21 mouse cellular contexts compared by ENCODE assay signal in the genomic region with DNA sequence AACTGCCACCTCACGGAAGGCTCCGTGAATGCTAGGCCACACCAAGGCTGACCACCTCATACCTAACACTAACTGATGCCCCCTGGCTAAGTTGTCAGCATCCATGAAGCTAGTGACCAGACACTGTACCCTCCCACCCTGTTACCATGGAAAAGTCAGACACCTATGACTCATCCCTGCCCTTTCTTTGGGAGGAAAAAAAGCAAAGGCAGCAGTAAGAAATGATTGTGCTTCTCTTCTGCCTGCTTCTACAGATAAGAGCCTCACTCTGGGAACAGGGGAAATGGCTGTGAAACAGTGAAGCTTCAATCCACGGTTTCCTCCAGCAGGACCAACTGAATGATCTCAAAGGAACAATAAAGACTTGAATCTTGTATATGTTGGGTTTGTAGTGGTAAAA. TPM values are rescaled to one million over a fixed set of nuclear protein-coding genes. Genes with fewer than 3 reads are reported as not detected.
DNase-seq lines count a peak whose midpoint lies in the region; ATAC-seq and TF ChIP-seq lines count a peak whose summit lies in the region.
"Had no signal": no experiment of that assay in that cellular context is flagged by ENCODE, and none has a peak within 500 bp of the region (broad histone marks: within the 10 kb centered on the region; RNA-seq: fewer than 3 reads in every experiment).

No protein-coding gene starts in this region.

- no peak overlapping the region for H3K9ac ChIP-seq in liver, postnatal 0 days (replicated peaks)
- H3K9ac ChIP-seq: embryonic facial prominence, embryonic 13.5 days; forebrain, postnatal 0 days; hindbrain, embryonic 15.5 days; midbrain, embryonic 15.5 days had no signal

- H3K36me3 ChIP-seq in liver, postnatal 0 days (replicated peaks; ENCODE audit: insufficient read depth, low read length): no peaks in the 10 kb centered on the region
- H3K36me3 ChIP-seq: embryonic facial prominence, embryonic 13.5 days; hindbrain, embryonic 15.5 days; midbrain, embryonic 15.5 days had no signal

- DNase-seq in adrenal gland, adult 8-10 months: peak; percentile 9
- no peak for DNase-seq in adrenal gland, postnatal 25 days
- DNase-seq in 416B (ENCODE audit: low read depth): peak; percentile 91
- peak; percentile 4 to 21 for DNase-seq in adrenal gland, postnatal 36 days
- DNase-seq in liver, postnatal 0 days: no peak
- DNase-seq in cerebellum, postnatal 4 days (ENCODE audit: low spot score in 2 of 2): no peak
- no peak for DNase-seq in cerebellum, adult 11-12 months
- DNase-seq in ovary, adult 18-20 months (ENCODE audit: low spot score): no peak
- DNase-seq: B cell, adult 2 months; cerebellum, adult 18-20 months; forebrain, postnatal 0 days; gastrocnemius, adult 2 months; heart, postnatal 14 days; kidney, adult 11 months; lung, adult 2 months; thymus, adult 18-20 months had no signal

- 25% methylated on average over 3 of the region's 3 CpGs for WGBS in liver, postnatal 0 days (ENCODE audit: insufficient replicate concordance)

- peak overlapping the region; percentile 58; the same call in 1 of the 2 replicates for H3K27ac ChIP-seq in liver, postnatal 0 days (ENCODE audit: low read depth)
- H3K27ac ChIP-seq: embryonic facial prominence, embryonic 13.5 days; gastrocnemius, adult 2 months; hindbrain, embryonic 15.5 days; kidney, postnatal 0 days; midbrain, embryonic 15.5 days had no signal

- H3K27me3 ChIP-seq in liver, postnatal 0 days (ENCODE audit: insufficient read depth, low read length): no peaks in the 10 kb centered on the region
- H3K27me3 ChIP-seq: embryonic facial prominence, embryonic 13.5 days; hindbrain, embryonic 15.5 days; midbrain, embryonic 15.5 days had no signal

- H3K9me3 ChIP-seq in liver, postnatal 0 days (ENCODE audit: low read length): no peaks in the 10 kb centered on the region
- H3K9me3 ChIP-seq: hindbrain, embryonic 15.5 days; midbrain, embryonic 15.5 days had no signal

- peaks cover 27% of the 10 kb centered on the region for H3K4me1 ChIP-seq in liver, postnatal 0 days (ENCODE audit: insufficient read depth)

- no peak overlapping the region for H3K4me3 ChIP-seq in liver, postnatal 0 days (ENCODE audit: low read depth, low read length)
- H3K4me3 ChIP-seq: embryonic facial prominence, embryonic 13.5 days; gastrocnemius, adult 2 months; hindbrain, embryonic 15.5 days; midbrain, embryonic 15.5 days had no signal

- TF ChIP-seq EP300 in liver, postnatal 0 days (IDR thresholded peaks at IDR 0.05; ENCODE audit: low read depth): no peak

- no peak for ATAC-seq in liver, postnatal 0 days
- ATAC-seq: forebrain, postnatal 0 days; midbrain, embryonic 15.5 days had no signal

- no peak overlapping the region for H3K4me2 ChIP-seq in liver, postnatal 0 days (ENCODE audit: low read depth, low read length)
- H3K4me2 ChIP-seq: embryonic facial prominence, embryonic 13.5 days; hindbrain, embryonic 15.5 days; midbrain, embryonic 15.5 days had no signal

- TF ChIP-seq CTCF in liver, postnatal 0 days (IDR thresholded peaks at IDR 0.05; ENCODE audit: low read depth): no peak

RNA-seq across cellular contexts. Expression of a gene that starts 3.1 kb away (rescaled TPM):
- 10 to 100 TPM; 15.9 to 23.6 (median 18.3) TPM for total RNA-seq in adrenal gland, adult 8-10 months (2022)
- 16.6 and 17.1 TPM in 2 replicates for total RNA-seq in adrenal gland, postnatal 25 days (2021)
- 10 to 100 TPM; 14.7 to 15.0 TPM for total RNA-seq in adrenal gland, postnatal 36 days (2021)
- polyA plus RNA-seq in liver, postnatal 0 days (2015; fragmentation: Nextera tagmentation; extraction: Ambion mirVana): 7.1 and 8.8 TPM in 2 replicates

RNA-seq across cellular contexts. Expression of a gene that starts 3.1 kb away (rescaled TPM):
- total RNA-seq in adrenal gland, adult 8-10 months (2022): 1 to 10 TPM in 3 of 4 experiments, under 1 TPM in 1; 0.67 to 3.2 (median 1.4) TPM
- total RNA-seq in adrenal gland, postnatal 25 days (2021): 0.73 TPM in 1 of 2 replicates, not detected in the other
- total RNA-seq in adrenal gland, postnatal 36 days (2021): under 1 TPM; 0.59 to 0.60 TPM
- 3.9 and 4.1 TPM in 2 replicates for polyA plus RNA-seq in liver, postnatal 0 days (2015; fragmentation: Nextera tagmentation; extraction: Ambion mirVana)
- total RNA-seq: left cerebral cortex, adult 8-10 months had no signal

Comparison
In these comparisons a context has a peak if more than half of its experiments do, and no peak if none do; other contexts are left out.
1. DNase-seq: peak in adrenal gland, adult 8-10 months (single experiment), 416B (single experiment) and adrenal gland, postnatal 36 days (2 of 2); none in adrenal gland, postnatal 25 days (single experiment), liver, postnatal 0 days (single experiment), cerebellum, postnatal 4 days (0 of 2), cerebellum, adult 11-12 months (single experiment) and ovary, adult 18-20 months (single experiment).